Mouse (Mus musculus): ENCODE results near the gene Rilpl1.

DNA sequence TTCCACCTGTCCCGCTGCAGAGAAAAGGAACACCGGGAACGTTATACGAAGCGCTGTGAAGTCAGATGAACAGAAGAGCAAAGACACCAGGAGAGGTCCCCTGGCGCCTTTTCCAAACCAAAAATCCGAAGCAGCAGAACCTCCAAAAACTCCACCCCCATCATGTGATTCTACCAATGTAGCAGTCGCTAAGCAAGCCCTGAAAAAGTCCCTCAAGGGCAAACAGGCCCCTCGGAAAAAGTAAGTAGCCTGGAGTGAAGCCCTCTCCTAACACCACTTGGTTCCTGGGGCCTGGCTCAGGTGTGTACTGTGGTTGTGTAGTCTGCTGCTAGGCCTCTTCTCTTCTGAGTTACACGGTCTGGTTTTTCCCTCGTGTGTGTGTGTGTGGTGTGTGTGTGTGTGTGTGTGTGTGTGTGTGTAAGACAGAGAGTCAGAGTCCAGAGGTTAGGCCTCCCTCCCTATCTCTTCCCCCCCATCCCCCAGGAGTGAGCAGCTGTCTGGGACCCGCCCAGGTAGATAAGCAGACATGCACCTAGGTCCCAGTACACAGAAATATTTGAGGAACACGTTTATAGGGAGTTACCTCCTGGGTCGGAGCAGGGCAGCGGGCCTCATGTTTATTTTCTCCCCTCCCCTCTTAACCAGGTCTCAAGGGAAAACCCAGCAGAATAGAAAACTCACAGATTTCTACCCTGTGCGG lies 80.4 kb downstream of the Rilpl1 start:
- TF ChIP-seq POLR2A (IDR thresholded peaks at IDR 0.05; ENCODE audit: control insufficient read depth, extremely low read depth, insufficient read depth, low read length, poor library complexity) (no peak), CTCF (IDR thresholded peaks at IDR 0.05; ENCODE audit: borderline replicate concordance, control insufficient read depth, extremely low read depth, insufficient read depth, low read length, poor library complexity) (no peak)

All from thymus, adult 2 months (tissue).